Mouse (Mus musculus): ENCODE measurements at regions not wholly inside any gene's neighbourhood (a gene's known extent, or its start where the extent isn't known, plus 50 kb on each side); places are given as distances from the start of the nearest gene placed in this dataset.

DNA sequence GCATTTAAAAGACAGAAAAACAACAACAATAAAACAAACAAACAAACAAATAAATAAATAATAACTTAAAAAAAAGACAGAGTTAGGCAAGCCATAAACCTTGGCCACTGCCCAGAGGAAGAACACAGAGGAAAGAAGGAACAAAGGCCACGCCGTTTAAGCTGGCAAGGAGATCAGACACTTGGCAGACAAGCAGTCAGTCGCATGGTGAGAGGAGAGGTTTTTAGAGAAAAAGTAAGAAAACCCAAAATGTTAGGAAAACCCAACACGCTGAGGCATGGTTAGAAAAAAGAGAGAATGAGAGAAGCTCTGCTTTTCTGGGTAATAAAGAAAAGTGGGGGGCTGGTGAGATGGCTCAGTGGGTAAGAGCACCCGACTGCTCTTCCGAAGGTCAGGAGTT lies 277.1 kb downstream of the Psat1 start:
- no peak for TF ChIP-seq CTCF (IDR thresholded peaks at IDR 0.05; ENCODE audit: insufficient read depth, low read depth, low read length)
- no peak for TF ChIP-seq POLR2A (IDR thresholded peaks at IDR 0.05; ENCODE audit: insufficient read depth, low read depth, low read length)
